Mouse (Mus musculus) lung, embryonic 16.5 days (tissue): ENCODE data around the gene Syt1. TPM values are rescaled to one million over a fixed set of nuclear protein-coding genes. Genes with fewer than 3 reads are reported as not detected.

Source experiments
- ATAC-seq: fragments of 200-750 bp; cut with Nextera tagmentation; 2 replicates; pipeline ENCODE4 v1.8.0; 2017; ENCODE audit warnings: low read depth, mild to moderate bottlenecking, moderate library complexity
- H3K27ac ChIP-seq: fragments of 300-500 bp; sonication (generic); 2 replicates; pipeline ENCODE4 v1.5.1; 2014; ENCODE audit warnings: mild to moderate bottlenecking, control low read depth, low read length
- H3K27me3 ChIP-seq: fragments of 300-500 bp; sonication (generic); 2 replicates; pipeline ENCODE4 v1.6.1; 2014; ENCODE audit warnings: low read depth, low read length, mixed read lengths; ENCODE audit not compliant: control insufficient read depth, insufficient read depth
- H3K36me3 ChIP-seq: fragments of 300-500 bp; sonication (generic); 2 replicates; pipeline ENCODE4 v1.6.1; 2014; ENCODE audit warnings: low read length; ENCODE audit not compliant: control insufficient read depth, insufficient read depth
- H3K4me1 ChIP-seq: fragments of 300-500 bp; sonication (generic); replicated peaks from 2 replicates; pipeline ENCODE4 v1.6.1; 2014; ENCODE audit warnings: low read length, mixed read lengths; ENCODE audit not compliant: control insufficient read depth, insufficient read depth
- H3K4me2 ChIP-seq: fragments of 300-500 bp; sonication (generic); 2 replicates; pipeline ENCODE4 v1.6.1; 2014; ENCODE audit warnings: low read depth, low read length, control low read depth
- H3K4me3 ChIP-seq: fragments of 300-500 bp; sonication (generic); 2 replicates; pipeline ENCODE4 v1.5.1; 2014; ENCODE audit warnings: mild to moderate bottlenecking, low read length, control low read depth
- H3K9ac ChIP-seq: fragments of 300-500 bp; sonication (generic); 2 replicates; pipeline ENCODE4 v1.6.1; 2014; ENCODE audit warnings: low read length, control low read depth
- H3K9me3 ChIP-seq: fragments of 300-500 bp; sonication (generic); 2 replicates; pipeline ENCODE4 v1.6.1; 2016; ENCODE audit warnings: low read length; ENCODE audit not compliant: control insufficient read depth
- WGBS: fragments of 180-500 bp; shearing (Covaris S2); extraction: QIAGEN DNeasy Blood & Tissue Kit; methylation state at CpG from one replicate; pipeline ENCODE4 v1.1.7; 2014; 5-methylcytosine and 5-hydroxymethylcytosine counted together
- polyA plus RNA-seq: library from polyadenylated mRNA; unstranded; fragments of >200 nt; fragmentation: Nextera tagmentation; extraction: Ambion mirVana; gene quantifications from 2 replicates; pipeline ENCODE4 v1.2.1, GENCODE M21; 2015

Syt1 gene
- polyA plus RNA-seq, 1 experiment from 2014 or later = 0.83 TPM

DNA sequence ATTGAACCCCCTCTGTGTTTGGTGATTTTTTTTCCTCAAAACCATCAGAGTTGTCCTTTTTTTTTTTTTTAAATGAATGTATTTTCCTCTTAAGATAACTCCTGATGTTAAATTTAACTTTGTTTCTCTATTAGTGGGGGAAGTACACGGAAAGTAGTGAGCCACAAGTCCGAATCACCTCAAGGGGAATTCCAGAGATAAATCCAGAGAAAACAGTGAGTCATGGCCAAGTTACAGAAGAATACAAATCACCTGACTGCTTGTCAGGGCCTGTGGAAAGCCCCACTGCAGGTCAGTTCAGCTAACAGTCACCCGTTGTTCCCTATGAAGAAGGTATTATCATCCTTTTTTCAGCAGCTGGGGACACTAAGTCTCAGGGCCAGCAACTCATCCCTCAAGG, 472.2 kb downstream of the Syt1 start:
- Histone ChIP-seq H3K9ac (no peak overlapping the region), H3K27me3 (no peaks in the 10 kb centered on the region), H3K27ac (no peak overlapping the region), H3K4me1 (no peaks in the 10 kb centered on the region), H3K4me2 (no peak overlapping the region), H3K4me3 (no peak overlapping the region), H3K36me3 (no peaks in the 10 kb centered on the region), H3K9me3 (no peaks in the 10 kb centered on the region)
- no peak for ATAC-seq
- WGBS = 42% methylated on average over 3 of the region's 3 CpGs

DNA sequence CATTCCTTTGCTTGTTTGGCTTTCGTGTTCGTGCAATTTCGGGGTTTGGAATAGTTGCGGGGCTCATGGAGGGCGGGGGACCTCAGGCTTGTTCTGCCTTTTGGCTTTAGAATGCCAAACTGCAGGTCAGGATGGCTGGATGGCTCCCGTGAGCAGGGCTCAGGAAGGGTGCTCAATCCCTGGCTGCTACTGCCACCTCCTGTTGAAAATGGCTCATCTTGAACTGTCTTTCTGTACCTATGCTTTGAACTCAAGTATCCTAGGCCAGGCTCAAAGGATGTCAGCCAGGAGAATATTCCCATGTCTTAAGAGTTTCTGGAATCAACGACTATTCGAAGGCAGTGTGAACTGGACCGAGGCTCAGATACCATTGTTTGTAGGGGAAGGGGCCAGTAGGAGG, 473.1 kb downstream of the Syt1 start:
- Histone ChIP-seq H3K27ac (no peak overlapping the region), H3K4me1 (no peaks in the 10 kb centered on the region), H3K4me2 (no peak overlapping the region), H3K9me3 (no peaks in the 10 kb centered on the region), H3K27me3 (no peaks in the 10 kb centered on the region), H3K9ac (no peak overlapping the region), H3K36me3 (no peaks in the 10 kb centered on the region), H3K4me3 (no peak overlapping the region)
- WGBS = 42% methylated on average over 9 of the region's 9 CpGs
- peak; percentile 83 for ATAC-seq

DNA sequence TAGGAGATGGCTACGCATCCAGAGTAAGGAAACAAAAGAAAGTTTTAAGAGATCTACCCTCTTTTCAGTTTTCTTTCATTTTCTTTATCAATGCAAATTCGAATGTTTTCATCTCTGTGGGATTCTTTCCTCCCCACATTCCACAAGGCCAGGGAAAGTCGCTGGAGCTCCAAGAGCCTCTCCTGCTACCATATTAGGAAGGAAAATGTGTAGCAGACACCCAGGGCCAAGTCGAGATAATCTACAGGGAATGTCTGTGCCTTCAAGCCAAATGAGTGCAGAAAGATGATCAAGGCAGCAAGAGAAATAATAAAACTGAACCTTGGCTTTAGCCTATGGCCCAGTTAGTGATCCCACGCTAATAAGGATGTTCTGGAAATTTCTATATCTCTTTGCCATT, 474.9 kb downstream of the Syt1 start:
- WGBS = 42% methylated on average over 5 of the region's 5 CpGs
- Histone ChIP-seq H3K36me3 (no peaks in the 10 kb centered on the region), H3K9ac (no peak overlapping the region), H3K27me3 (no peaks in the 10 kb centered on the region), H3K27ac (no peak overlapping the region), H3K4me1 (no peaks in the 10 kb centered on the region), H3K4me3 (no peak overlapping the region), H3K4me2 (no peak overlapping the region), H3K9me3 (no peaks in the 10 kb centered on the region)
- no peak for ATAC-seq

DNA sequence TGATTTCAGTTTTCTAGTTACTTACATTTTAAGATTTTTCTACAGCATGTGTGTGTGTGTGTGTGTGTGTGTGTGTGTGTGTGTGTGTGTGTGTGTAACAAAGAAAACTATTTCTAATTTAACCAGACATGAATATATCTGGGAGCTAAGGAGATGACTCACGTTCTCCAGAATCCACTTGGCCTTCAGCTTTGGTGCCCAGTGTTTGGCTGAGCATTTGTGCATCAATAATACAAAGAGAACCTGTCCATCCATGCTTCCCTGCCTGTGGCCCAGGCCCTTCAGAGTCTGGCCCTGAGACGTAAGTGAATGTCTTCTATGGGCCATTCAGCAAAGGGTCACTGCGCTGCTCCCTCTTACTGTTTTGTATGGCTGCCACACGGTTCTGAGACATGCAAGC, 476.7 kb downstream of the Syt1 start:
- Histone ChIP-seq H3K4me3 (no peak overlapping the region), H3K4me2 (no peak overlapping the region), H3K4me1 (no peaks in the 10 kb centered on the region), H3K9ac (no peak overlapping the region), H3K9me3 (no peaks in the 10 kb centered on the region), H3K36me3 (no peaks in the 10 kb centered on the region), H3K27me3 (no peaks in the 10 kb centered on the region), H3K27ac (no peak overlapping the region)
- 81% methylated on average over 4 of the region's 4 CpGs for WGBS
- ATAC-seq = no peak

DNA sequence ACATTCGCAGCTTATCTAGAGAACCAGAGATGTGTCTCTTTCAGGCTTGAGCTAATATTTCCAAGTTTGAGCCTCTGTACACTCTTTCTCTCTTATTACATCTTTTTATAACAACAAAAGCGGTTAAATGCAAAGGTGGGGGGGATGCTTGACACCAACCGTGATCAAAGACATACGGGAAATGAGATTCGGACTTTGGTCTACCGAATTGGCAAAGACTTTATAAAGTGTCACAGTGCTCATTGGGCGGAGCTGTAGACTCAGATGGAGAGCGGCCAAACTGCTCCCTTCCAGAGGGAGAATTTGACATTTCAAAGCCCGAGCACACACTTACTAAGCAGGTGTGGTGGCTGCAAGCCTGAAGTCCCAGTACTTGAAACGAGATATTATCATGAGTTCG, 477.9 kb downstream of the Syt1 start:
- no peaks in the 10 kb centered on the region for H3K4me1 ChIP-seq
- WGBS = 80% methylated on average over 11 of the region's 11 CpGs
- H3K36me3 ChIP-seq = no peaks in the 10 kb centered on the region
- H3K27me3 ChIP-seq = no peaks in the 10 kb centered on the region
- ATAC-seq = no peak
- H3K4me2 ChIP-seq = no peak overlapping the region
- H3K27ac ChIP-seq = no peak overlapping the region
- no peaks in the 10 kb centered on the region for H3K9me3 ChIP-seq
- no peak overlapping the region for H3K9ac ChIP-seq
- no peak overlapping the region for H3K4me3 ChIP-seq

DNA sequence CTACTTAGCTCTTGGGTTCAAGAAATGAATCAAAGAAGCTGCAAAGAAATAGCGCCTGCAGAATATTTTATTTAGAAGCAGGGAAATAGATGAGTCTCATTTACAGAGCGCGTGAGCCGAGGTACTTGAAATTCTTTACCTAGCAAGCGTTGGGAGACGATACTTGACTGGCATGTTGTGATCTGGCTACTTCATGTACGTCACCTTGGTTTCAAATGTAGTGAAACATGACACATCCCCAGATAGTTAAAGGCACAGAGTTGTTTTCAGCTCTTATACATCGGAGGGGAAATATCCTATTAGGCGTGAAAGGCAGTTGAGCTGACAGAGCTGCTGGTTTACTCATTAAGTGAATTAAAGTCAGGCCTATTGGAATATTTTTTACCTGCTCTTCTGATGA, 478.5 kb downstream of the Syt1 start:
- Histone ChIP-seq H3K4me3 (no peak overlapping the region), H3K9me3 (no peaks in the 10 kb centered on the region), H3K27me3 (no peaks in the 10 kb centered on the region), H3K4me1 (no peaks in the 10 kb centered on the region), H3K9ac (no peak overlapping the region), H3K4me2 (no peak overlapping the region), H3K27ac (0 out of 2 replicates have a peak overlapping the region, but pooled peaks have one; percentile 11), H3K36me3 (no peaks in the 10 kb centered on the region)
- 0 out of 2 replicates have a peak, but pooled peaks have one; percentile 24 for ATAC-seq
- WGBS = 46% methylated on average over 9 of the region's 9 CpGs

DNA sequence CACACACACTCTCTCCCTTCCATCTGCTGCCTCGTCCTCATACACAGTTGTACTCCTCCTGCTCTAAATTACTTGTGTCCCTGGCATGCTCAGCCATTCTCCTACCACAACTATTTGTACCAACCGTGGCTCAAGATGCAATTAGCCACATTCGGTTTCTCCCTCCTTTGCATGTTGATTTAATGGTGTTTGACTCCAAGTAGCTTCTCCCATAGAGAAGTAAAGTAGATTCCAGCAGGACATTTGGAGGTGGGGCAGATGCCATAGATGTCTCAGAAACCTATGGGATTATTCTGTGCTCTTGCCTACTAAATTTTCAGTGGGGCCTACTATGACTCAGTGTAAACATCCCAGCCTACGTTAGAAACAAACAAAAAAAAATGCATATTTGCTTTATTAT, 479.1 kb downstream of the Syt1 start:
- no peaks in the 10 kb centered on the region for H3K27me3 ChIP-seq
- ATAC-seq = peak; percentile 41
- no peaks in the 10 kb centered on the region for H3K9me3 ChIP-seq
- H3K4me2 ChIP-seq = no peak overlapping the region
- H3K4me1 ChIP-seq = no peaks in the 10 kb centered on the region
- peak overlapping the region; percentile 32 for H3K27ac ChIP-seq
- H3K9ac ChIP-seq = no peak overlapping the region
- H3K36me3 ChIP-seq = no peaks in the 10 kb centered on the region
- 36% methylated on average over 4 of the region's 4 CpGs for WGBS
- no peak overlapping the region for H3K4me3 ChIP-seq

GRCm38 (mm10) chr10:108531111-108531510, 479.7 kb downstream of the Syt1 start:
- H3K4me1 ChIP-seq = no peaks in the 10 kb centered on the region

DNA sequence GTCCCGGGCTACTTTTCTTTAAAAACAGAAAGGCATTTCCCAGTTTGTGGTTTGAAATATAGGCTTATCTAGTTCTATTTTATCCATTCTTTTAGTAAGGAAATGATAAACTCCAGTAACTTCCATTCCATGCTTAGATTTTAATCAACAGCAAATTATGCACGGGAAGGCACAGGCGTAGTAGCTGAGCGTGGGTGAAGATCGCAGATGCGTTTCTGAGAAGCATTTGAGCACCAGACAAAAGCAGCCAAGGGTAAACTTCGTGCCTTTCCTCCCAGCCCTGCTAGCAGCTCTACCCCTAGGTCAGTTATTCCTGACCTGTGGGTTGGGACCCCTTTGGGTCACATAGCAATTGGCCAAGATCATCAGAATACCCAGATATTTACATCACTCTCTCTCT, 482.4 kb downstream of the Syt1 start:
- Histone ChIP-seq H3K4me3 (no peak overlapping the region), H3K9me3 (no peaks in the 10 kb centered on the region), H3K4me1 (peaks cover 3% of the 10 kb centered on the region; the same call in 1 of the 2 replicates), H3K4me2 (no peak overlapping the region), H3K36me3 (no peaks in the 10 kb centered on the region), H3K27ac (no peak overlapping the region), H3K9ac (no peak overlapping the region), H3K27me3 (no peaks in the 10 kb centered on the region)
- 86% methylated on average over 7 of the region's 7 CpGs for WGBS
- ATAC-seq = no peak

More at GRCm38 (mm10) chr10:108531111-108531510, 479.7 kb downstream of the Syt1 start:
- WGBS = 47% methylated on average over 4 of the region's 4 CpGs
- H3K4me3 ChIP-seq = no peak overlapping the region
- H3K27ac ChIP-seq = peak overlapping the region; percentile 62
- H3K36me3 ChIP-seq = no peaks in the 10 kb centered on the region
- no peaks in the 10 kb centered on the region for H3K27me3 ChIP-seq
- H3K4me2 ChIP-seq = no peak overlapping the region
- H3K9me3 ChIP-seq = no peaks in the 10 kb centered on the region
- peak; percentile 89 for ATAC-seq
- no peak overlapping the region for H3K9ac ChIP-seq

- no peak for ATAC-seq
- Histone ChIP-seq H3K4me1 (peaks cover 3% of the 10 kb centered on the region; the same call in 1 of the 2 replicates), H3K9me3 (no peaks in the 10 kb centered on the region), H3K27me3 (no peaks in the 10 kb centered on the region), H3K9ac (no peak overlapping the region), H3K27ac (no peak overlapping the region), H3K4me3 (no peak overlapping the region), H3K36me3 (no peaks in the 10 kb centered on the region), H3K4me2 (no peak overlapping the region)
- 91% methylated on average over 11 of the region's 11 CpGs for WGBS
Observed at GRCm38 (mm10) chr10:108525506-108525905, 485.3 kb downstream of the Syt1 start.
